Mouse (Mus musculus): Measurements from ENCODE around the gene Sh3bgrl2. TPM values are rescaled to one million over a fixed set of nuclear protein-coding genes. Genes with fewer than 3 reads are reported as not detected.

The Sh3bgrl2 gene
- polyA plus RNA-seq, 1 experiment from 2014 or later = 7.7 TPM

- Histone ChIP-seq H3K9ac (no peak overlapping the region), H3K9me3 (no peaks in the 10 kb centered on the region), H3K27ac (no peak overlapping the region), H3K27me3 (replicated peaks) (no peaks in the 10 kb centered on the region), H3K4me1 (peaks cover 18% of the 10 kb centered on the region), H3K4me3 (no peak overlapping the region), H3K4me2 (no peak overlapping the region), H3K36me3 (replicated peaks) (no peaks in the 10 kb centered on the region)
- no peak for ATAC-seq (replicated peaks)
- WGBS = 79% methylated on average over 12 of the region's 12 CpGs
Observed at GRCm38 (mm10) chr9:83681661-83682655, 133.8 kb downstream of the Sh3bgrl2 start.

GRCm38 (mm10) chr9:83686511-83687100 is 138.5 kb downstream of the Sh3bgrl2 start:
- peak overlapping the region; percentile 78 for H3K27ac ChIP-seq
- peak overlapping the region; percentile 45 for H3K9ac ChIP-seq
- peak; percentile 48 for ATAC-seq (replicated peaks)
- 12% methylated on average over 18 of the region's 18 CpGs for WGBS
- peak overlapping the region; percentile 22 for H3K4me3 ChIP-seq
- no peaks in the 10 kb centered on the region for H3K36me3 ChIP-seq (replicated peaks)
- no peaks in the 10 kb centered on the region for H3K9me3 ChIP-seq
- H3K4me1 ChIP-seq = peaks cover 29% of the 10 kb centered on the region
- H3K27me3 ChIP-seq (replicated peaks) = no peaks in the 10 kb centered on the region
- H3K4me2 ChIP-seq = peak overlapping the region; percentile 53

- 59% methylated on average over 3 of the region's 3 CpGs for WGBS
- peaks cover 22% of the 10 kb centered on the region for H3K4me1 ChIP-seq
- H3K36me3 ChIP-seq (replicated peaks) = no peaks in the 10 kb centered on the region
- no peak for ATAC-seq (replicated peaks)
- no peaks in the 10 kb centered on the region for H3K9me3 ChIP-seq
- H3K27me3 ChIP-seq (replicated peaks) = no peaks in the 10 kb centered on the region
- no peak overlapping the region for H3K4me3 ChIP-seq
- H3K4me2 ChIP-seq = no peak overlapping the region
- H3K27ac ChIP-seq = no peak overlapping the region
- no peak overlapping the region for H3K9ac ChIP-seq
Observed at GRCm38 (mm10) chr9:83687904-83688303, 139.8 kb downstream of the Sh3bgrl2 start.

Other genes starting within 250 kb of the Sh3bgrl2 start
- gene Lca5, start 107.2 kb upstream of the Sh3bgrl2 start, polyA plus RNA-seq (2015; fragmentation: Nextera tagmentation; extraction: Ambion mirVana) = 15.6 and 15.9 TPM in 2 replicates